Mouse (Mus musculus): Measurements from ENCODE around the gene Nat8f1. TPM values are rescaled to one million over a fixed set of nuclear protein-coding genes. Genes with fewer than 3 reads are reported as not detected.
"Not testable (repeated sequence)": the region's sequence is repeated elsewhere in the genome, so short reads cannot be mapped to it uniquely, and the experiment has no call there.

Nat8f1 gene
- polyA plus RNA-seq, 2 experiments = 4.7 to 6.6 TPM

- ATAC-seq (ENCODE audit: insufficient read depth) (peak; percentile 81), DNase-seq (ENCODE audit: low read depth in 3 of 3, low spot score in 3 of 3) (peak in 1 of 3 experiments; percentile 13)
- TF ChIP-seq CTCF (IDR thresholded peaks at IDR 0.05; ENCODE audit: low read depth) = peak; percentile 93
- 13% methylated on average over 20 of the region's 20 CpGs for WGBS (ENCODE audit: insufficient replicate concordance)
- Histone ChIP-seq H3K4me3 (ENCODE audit: insufficient read depth in 1 of 2, low read depth in 2 of 2, low read length in 2 of 2) (peak within 1 kb of the TSS; percentile 42 to 78), H3K9ac (replicated peaks) (peak within 1 kb of the TSS; percentile 65), H3K4me2 (ENCODE audit: low read depth) (peak within 1 kb of the TSS; percentile 58)
- H3K36me3 ChIP-seq (replicated peaks; ENCODE audit: control insufficient read depth, insufficient read depth, low read depth); H3K4me1 ChIP-seq (replicated peaks; ENCODE audit: control insufficient read depth in 2 of 2, insufficient read depth in 2 of 2, low read length in 1 of 2); H3K27me3 ChIP-seq (ENCODE audit: control insufficient read depth, insufficient read depth, low read length); H3K27ac ChIP-seq; H3K9me3 ChIP-seq (ENCODE audit: control insufficient read depth, low read length): not testable (repeated sequence)
Observed at GRCm38 (mm10) chr6:85904642-85905061, 10.8 kb downstream of the Nat8f1 start, which contains the start of gene Nat8f4. Gene Nat8f4, minus strand, starts transcription at chr6:85904884.

GRCm38 (mm10) chr6:85902303-85902702 lies 13.2 kb downstream of the Nat8f1 start:
- 64% methylated on average over 2 of the region's 2 CpGs for WGBS (ENCODE audit: insufficient replicate concordance)
- Histone ChIP-seq H3K27ac (no peak overlapping the region), H3K36me3 (replicated peaks; ENCODE audit: control insufficient read depth, insufficient read depth, low read depth) (no peaks in the 10 kb centered on the region), H3K9me3 (ENCODE audit: control insufficient read depth, low read length) (no peaks in the 10 kb centered on the region), H3K4me3 (ENCODE audit: insufficient read depth in 1 of 2, low read depth in 2 of 2, low read length in 2 of 2) (no peak overlapping the region), H3K27me3 (ENCODE audit: control insufficient read depth, insufficient read depth, low read length) (no peaks in the 10 kb centered on the region), H3K4me1 (replicated peaks; ENCODE audit: control insufficient read depth in 2 of 2, insufficient read depth in 2 of 2, low read length in 1 of 2) (no peaks in the 10 kb centered on the region; a peak in 1 of 4 replicates), H3K4me2 (ENCODE audit: low read depth) (no peak overlapping the region), H3K9ac (replicated peaks) (no peak overlapping the region)
- ATAC-seq (ENCODE audit: insufficient read depth) (no peak), DNase-seq (ENCODE audit: low read depth in 3 of 3, low spot score in 3 of 3) (no peak)
- TF ChIP-seq CTCF (IDR thresholded peaks at IDR 0.05; ENCODE audit: low read depth) (no peak), EP300 (IDR thresholded peaks at IDR 0.05; ENCODE audit: low read depth) (no peak)

GRCm38 (mm10) chr6:85898596-85899475 lies 16.7 kb downstream of the Nat8f1 start:
- not testable (repeated sequence) for ATAC-seq (ENCODE audit: insufficient read depth); DNase-seq (ENCODE audit: low read depth in 3 of 3, low spot score in 3 of 3)
- 58% methylated on average over 7 of the region's 8 CpGs for WGBS (ENCODE audit: insufficient replicate concordance)

GRCm38 (mm10) chr6:85895061-85895648 lies 20.3 kb downstream of the Nat8f1 start:
- H3K36me3 ChIP-seq (replicated peaks; ENCODE audit: control insufficient read depth, insufficient read depth, low read depth); DNase-seq (ENCODE audit: low read depth in 3 of 3, low spot score in 3 of 3); H3K4me1 ChIP-seq (replicated peaks; ENCODE audit: control insufficient read depth in 2 of 2, insufficient read depth in 2 of 2, low read length in 1 of 2); H3K9ac ChIP-seq (replicated peaks); H3K9me3 ChIP-seq (ENCODE audit: control insufficient read depth, low read length); ATAC-seq (ENCODE audit: insufficient read depth); H3K27me3 ChIP-seq (ENCODE audit: control insufficient read depth, insufficient read depth, low read length); H3K27ac ChIP-seq; H3K4me2 ChIP-seq (ENCODE audit: low read depth); H3K4me3 ChIP-seq (ENCODE audit: insufficient read depth in 1 of 2, low read depth in 2 of 2, low read length in 2 of 2): not testable (repeated sequence)
- TF ChIP-seq CTCF (IDR thresholded peaks at IDR 0.05; ENCODE audit: low read depth) = peak; percentile 76
- WGBS (ENCODE audit: insufficient replicate concordance) = 62% methylated on average over 25 of the region's 25 CpGs

More at GRCm38 (mm10) chr6:85898596-85899475, 16.7 kb downstream of the Nat8f1 start:
- not testable (repeated sequence) for H3K4me3 ChIP-seq (ENCODE audit: insufficient read depth in 1 of 2, low read depth in 2 of 2, low read length in 2 of 2); H3K36me3 ChIP-seq (replicated peaks; ENCODE audit: control insufficient read depth, insufficient read depth, low read depth); H3K9me3 ChIP-seq (ENCODE audit: control insufficient read depth, low read length); H3K9ac ChIP-seq (replicated peaks); H3K4me1 ChIP-seq (replicated peaks; ENCODE audit: control insufficient read depth in 2 of 2, insufficient read depth in 2 of 2, low read length in 1 of 2); H3K27ac ChIP-seq; H3K27me3 ChIP-seq (ENCODE audit: control insufficient read depth, insufficient read depth, low read length); H3K4me2 ChIP-seq (ENCODE audit: low read depth)

GRCm38 (mm10) chr6:85888961-85889360 lies 26.5 kb downstream of the Nat8f1 start:
- Histone ChIP-seq H3K4me3 (ENCODE audit: insufficient read depth in 1 of 2, low read depth in 2 of 2, low read length in 2 of 2) (no peak overlapping the region), H3K9ac (replicated peaks) (no peak overlapping the region), H3K9me3 (ENCODE audit: control insufficient read depth, low read length) (peaks cover 5% of the 10 kb centered on the region; the same call in 1 of the 2 replicates), H3K27me3 (ENCODE audit: control insufficient read depth, insufficient read depth, low read length) (no peaks in the 10 kb centered on the region), H3K36me3 (replicated peaks; ENCODE audit: control insufficient read depth, insufficient read depth, low read depth) (no peaks in the 10 kb centered on the region), H3K4me1 (replicated peaks; ENCODE audit: control insufficient read depth in 2 of 2, insufficient read depth in 2 of 2, low read length in 1 of 2) (no peaks in the 10 kb centered on the region), H3K4me2 (ENCODE audit: low read depth) (no peak overlapping the region), H3K27ac (no peak overlapping the region)
- TF ChIP-seq EP300 (IDR thresholded peaks at IDR 0.05; ENCODE audit: low read depth) (no peak), CTCF (IDR thresholded peaks at IDR 0.05; ENCODE audit: low read depth) (no peak)
- 58% methylated on average over 2 of the region's 2 CpGs for WGBS (ENCODE audit: insufficient replicate concordance)
- DNase-seq (ENCODE audit: low read depth in 3 of 3, low spot score in 3 of 3) (no peak), ATAC-seq (ENCODE audit: insufficient read depth) (no peak)

Measured in liver, embryonic 14.5 days (tissue).